13 mouse cellular contexts compared by ENCODE assay signal in genomic region chr5:103393752-103394151, GRCm38 (mm10). TPM values are rescaled to one million over a fixed set of nuclear protein-coding genes. Genes with fewer than 3 reads are reported as not detected.
A peak's percentile ranks its signal among the peaks of the same experiment; 100 is the strongest.
DNase-seq lines count a peak whose midpoint lies in the region; ATAC-seq and TF ChIP-seq lines count a peak whose summit lies in the region.
"Had no signal": no experiment of that assay in that cellular context is flagged by ENCODE, and none has a peak within 500 bp of the region (broad histone marks: within the 10 kb centered on the region; RNA-seq: fewer than 3 reads in every experiment).

No protein-coding gene starts in this region.

- ATAC-seq in hindbrain, embryonic 14.5 days (ENCODE audit: low FRiP score): no peak
- ATAC-seq: midbrain, embryonic 16.5 days had no signal

- H3K36me3 ChIP-seq in kidney, adult 2 months (ENCODE audit: control insufficient read depth, insufficient read depth, low read length): no peaks in the 10 kb centered on the region
- no peaks in the 10 kb centered on the region for H3K36me3 ChIP-seq in hindbrain, embryonic 14.5 days (replicated peaks; ENCODE audit: control insufficient read depth, insufficient read depth)

- H3K9me3 ChIP-seq in hindbrain, embryonic 14.5 days (ENCODE audit: control insufficient read depth, low read length): no peaks in the 10 kb centered on the region

- no peak overlapping the region; the same call in 1 of the 2 replicates for H3K27ac ChIP-seq in kidney, adult 2 months (ENCODE audit: insufficient read depth, low read depth, low read length)
- H3K27ac ChIP-seq in hindbrain, embryonic 14.5 days: no peak overlapping the region

- peaks cover 3% of the 10 kb centered on the region; the same call in 1 of the 2 replicates for H3K4me1 ChIP-seq in kidney, adult 2 months (ENCODE audit: control insufficient read depth, insufficient read depth, low read length)
- H3K4me1 ChIP-seq in hindbrain, embryonic 14.5 days (replicated peaks; ENCODE audit: control insufficient read depth, insufficient read depth, low read length): no peaks in the 10 kb centered on the region

- 0 out of 2 replicates have a peak overlapping the region, but pooled peaks have one; percentile 13 for H3K4me2 ChIP-seq in hindbrain, embryonic 14.5 days (replicated peaks)

- no peaks in the 10 kb centered on the region for H3K27me3 ChIP-seq in kidney, adult 2 months (replicated peaks; ENCODE audit: control insufficient read depth, insufficient read depth, low read length)
- no peaks in the 10 kb centered on the region for H3K27me3 ChIP-seq in hindbrain, embryonic 14.5 days (ENCODE audit: control insufficient read depth, insufficient read depth, low read length)

- H3K4me3 ChIP-seq in kidney, adult 2 months (ENCODE audit: insufficient read depth, low read depth, low read length): no peak overlapping the region
- no peak overlapping the region for H3K4me3 ChIP-seq in hindbrain, embryonic 14.5 days (replicated peaks; ENCODE audit: low read length)

- TF ChIP-seq CTCF in kidney, adult 2 months (conservative IDR thresholded peaks at IDR 0.05; ENCODE audit: insufficient read depth, insufficient read length, low read depth, low read length): no peak

- no peak for TF ChIP-seq POLR2A in kidney, adult 2 months (IDR thresholded peaks at IDR 0.05; ENCODE audit: low read depth, low read length)

- 66% methylated on average over 16 of the region's 16 CpGs for WGBS in kidney, adult 2 months
- WGBS in hindbrain, embryonic 14.5 days: 28% methylated on average over 16 of the region's 16 CpGs

- no peak overlapping the region for H3K9ac ChIP-seq in hindbrain, embryonic 14.5 days

- peak; percentile 43 for DNase-seq in embryo, embryonic 10 days (ENCODE audit: low spot score)
- DNase-seq in embryo, embryonic 9.5 days (ENCODE audit: extremely low spot score): no peak
- DNase-seq in kidney, postnatal 10 days: peak; percentile 29
- no peak for DNase-seq in kidney, adult 2 months
- DNase-seq in Muller cell, postnatal 12 days (ENCODE audit: inconsistent ontology term): peak; percentile 65
- no peak for DNase-seq in hindbrain, embryonic 14.5 days (ENCODE audit: low spot score)
- DNase-seq in cerebellum, postnatal 14 days: no peak
- no peak for DNase-seq in adipocyte (ENCODE audit: low spot score)
- DNase-seq: adrenal gland, adult 8-10 months; cerebellum, adult 9-11 months; heart, postnatal 14 days; lung, postnatal 36 days had no signal

RNA-seq across cellular contexts. Expression of gene Ptpn13, which starts 31.2 kb away (rescaled TPM):
- polyA plus RNA-seq in kidney, adult 2 months (2012; rRNA removed): 23.7 and 28.0 TPM in 2 replicates
- polyA plus RNA-seq in hindbrain, embryonic 14.5 days (2014; fragmentation: Nextera tagmentation; extraction: Ambion mirVana): 6.8 and 7.8 TPM in 2 replicates

Comparison
In these comparisons a context has a peak if more than half of its experiments do, and no peak if none do; other contexts are left out.
1. DNase-seq: peak in embryo, embryonic 10 days (single experiment), kidney, postnatal 10 days (single experiment) and Muller cell, postnatal 12 days (single experiment); none in embryo, embryonic 9.5 days (single experiment), kidney, adult 2 months (single experiment), hindbrain, embryonic 14.5 days (single experiment), cerebellum, postnatal 14 days (0 of 2) and adipocyte (single experiment).